Mouse (Mus musculus) myocyte (in vitro differentiated cells): ENCODE measurements around the gene Dmac1. TPM values are rescaled to one million over a fixed set of nuclear protein-coding genes. Genes with fewer than 3 reads are reported as not detected.

Source experiments
- H3K27me3 ChIP-seq: one replicate; pipeline ENCODE4 v1.6.1; 2011; ENCODE audit not compliant: control insufficient read depth, insufficient read depth, insufficient read length
- H3K36me3 ChIP-seq: one replicate; pipeline ENCODE4 v1.6.1; 2011; ENCODE audit not compliant: control insufficient read depth, insufficient read depth
- H3K4me2 ChIP-seq: one replicate; pipeline ENCODE4 v1.6.1; 2011; ENCODE audit warnings: low read depth, control low read depth
- H3K4me3 ChIP-seq: one replicate; pipeline ENCODE4 v1.5.1; 2011; ENCODE audit warnings: mild to moderate bottlenecking, control low read depth, moderate library complexity
- H3K79me2 ChIP-seq: one replicate; pipeline ENCODE4 v1.6.1; 2011; ENCODE audit not compliant: control insufficient read depth, insufficient read depth
- H3ac ChIP-seq: one replicate; pipeline ENCODE4 v1.6.1; 2011; ENCODE audit not compliant: control insufficient read depth, insufficient read length
- CEBPB ChIP-seq: IDR thresholded peaks from 2 replicates; pipeline ENCODE4 v1.6.1; 2011; ENCODE audit warnings: mild to moderate bottlenecking, moderate library complexity; ENCODE audit not compliant: poor library complexity, insufficient read depth, severe bottlenecking
- E2F4 ChIP-seq: IDR thresholded peaks from one replicate; pipeline ENCODE4 v1.6.1; 2011; ENCODE audit warnings: mild to moderate bottlenecking, control low read depth, moderate library complexity; ENCODE audit not compliant: insufficient read depth
- MAX ChIP-seq: IDR thresholded peaks from one replicate; pipeline ENCODE4 v1.6.1; 2011; ENCODE audit warnings: low read depth, mild to moderate bottlenecking, control low read depth
- MYOD1 ChIP-seq, 3 experiments: IDR thresholded peaks; one replicate each; pipeline ENCODE4 v1.6.1; 2011; ENCODE audit warnings: control low read depth in 2 of 3, low read depth in 2 of 3, mild to moderate bottlenecking in 2 of 3, moderate library complexity in 1 of 3; ENCODE audit not compliant: insufficient read length in 2 of 3, control insufficient read depth in 1 of 3
- MYOG ChIP-seq, 3 experiments: IDR thresholded peaks; one replicate each; pipeline ENCODE4 v1.6.1; 2011; ENCODE audit warnings: control low read depth in 2 of 3, low read depth in 2 of 3, mild to moderate bottlenecking in 2 of 3; ENCODE audit not compliant: insufficient read length in 2 of 3, control insufficient read depth in 1 of 3, insufficient read depth in 1 of 3
- POLR2A ChIP-seq: IDR thresholded peaks from one replicate; pipeline ENCODE4 v1.6.1; 2011; ENCODE audit warnings: low read depth, mild to moderate bottlenecking, control low read depth, moderate library complexity; ENCODE audit not compliant: insufficient read length
- POLR2AphosphoS2 ChIP-seq: IDR thresholded peaks from one replicate; pipeline ENCODE4 v1.6.1; 2011; ENCODE audit warnings: low read depth, control low read depth; ENCODE audit not compliant: insufficient read length
- REST ChIP-seq: IDR thresholded peaks from one replicate; pipeline ENCODE4 v1.6.1; 2011; ENCODE audit warnings: mild to moderate bottlenecking, control low read depth, moderate library complexity; ENCODE audit not compliant: insufficient read depth, insufficient read length
- SRF ChIP-seq: IDR thresholded peaks from one replicate; pipeline ENCODE4 v1.6.1; 2011; ENCODE audit warnings: low read depth; ENCODE audit not compliant: control insufficient read depth, insufficient read length
- TCF12 ChIP-seq: IDR thresholded peaks from one replicate; pipeline ENCODE4 v1.6.1; 2011; ENCODE audit warnings: mild to moderate bottlenecking, control low read depth; ENCODE audit not compliant: poor library complexity, insufficient read depth, severe bottlenecking
- TCF3 ChIP-seq: IDR thresholded peaks from one replicate; pipeline ENCODE4 v1.6.1; 2011; ENCODE audit warnings: low read depth, control low read depth; ENCODE audit not compliant: insufficient read length
- USF1 ChIP-seq: IDR thresholded peaks from one replicate; pipeline ENCODE4 v1.6.1; 2011; ENCODE audit warnings: low read depth, mild to moderate bottlenecking, control low read depth, moderate library complexity
- polyA plus RNA-seq: library from polyadenylated mRNA; unstranded; fragments of >200 nt; fragmentation: generic; extraction: Trizol; gene quantifications from one replicate; pipeline ENCODE4 v1.2.1, GENCODE M21; 2012; ENCODE audit warnings: missing spikeins

Gene Dmac1
- polyA plus RNA-seq, 1 experiment: 101 TPM

- Histone ChIP-seq H3K36me3 (no peaks in the 10 kb centered on the region), H3K4me2 (no peak overlapping the region), H3K4me3 (no peak overlapping the region), H3K79me2 (peaks cover 8% of the 10 kb centered on the region), H3ac (no peak overlapping the region), H3K27me3 (no peaks in the 10 kb centered on the region)
- TF ChIP-seq POLR2A: no peak
- no peak for TF ChIP-seq E2F4
- TF ChIP-seq MYOD1 (IDR thresholded peaks at IDR 0.05; ENCODE audit: control insufficient read depth in 1 of 3, insufficient read length in 2 of 3, low read depth in 2 of 3): no peak
- TF ChIP-seq CEBPB: no peak
- TF ChIP-seq MYOG (IDR thresholded peaks at IDR 0.05; ENCODE audit: control insufficient read depth in 1 of 3, insufficient read depth in 1 of 3, insufficient read length in 2 of 3, low read depth in 2 of 3): no peak
- TF ChIP-seq POLR2AphosphoS2: no peak
- TF ChIP-seq SRF: no peak
- TF ChIP-seq TCF3: no peak
- no peak for TF ChIP-seq MAX
- TF ChIP-seq TCF12: no peak
- TF ChIP-seq USF1: no peak
- no peak for TF ChIP-seq REST
Observed at GRCm38 (mm10) chr4:75275737-75276136, 2.4 kb downstream of the Dmac1 start.

- Histone ChIP-seq H3K4me3 (no peak overlapping the region), H3K27me3 (no peaks in the 10 kb centered on the region), H3K79me2 (no peaks in the 10 kb centered on the region), H3ac (no peak overlapping the region), H3K4me2 (no peak overlapping the region), H3K36me3 (no peaks in the 10 kb centered on the region)
- no peak for TF ChIP-seq TCF3
- no peak for TF ChIP-seq POLR2AphosphoS2
- TF ChIP-seq CEBPB: no peak
- no peak for TF ChIP-seq SRF
- no peak for TF ChIP-seq POLR2A
- TF ChIP-seq MAX: no peak
- TF ChIP-seq MYOG (IDR thresholded peaks at IDR 0.05; ENCODE audit: control insufficient read depth in 1 of 3, insufficient read depth in 1 of 3, insufficient read length in 2 of 3, low read depth in 2 of 3): no peak
- TF ChIP-seq TCF12: no peak
- TF ChIP-seq MYOD1 (IDR thresholded peaks at IDR 0.05; ENCODE audit: control insufficient read depth in 1 of 3, insufficient read length in 2 of 3, low read depth in 2 of 3): no peak
- no peak for TF ChIP-seq REST
- TF ChIP-seq E2F4: no peak
Observed at GRCm38 (mm10) chr4:75267866-75268265, 10.2 kb downstream of the Dmac1 start.

- no peaks in the 10 kb centered on the region for H3K27me3 ChIP-seq
- no peaks in the 10 kb centered on the region for H3K36me3 ChIP-seq
- no peak for TF ChIP-seq TCF12
- no peak for TF ChIP-seq MAX
- no peak for TF ChIP-seq E2F4
- TF ChIP-seq TCF3: no peak
- H3K79me2 ChIP-seq: no peaks in the 10 kb centered on the region
- H3ac ChIP-seq: no peak overlapping the region
- H3K4me3 ChIP-seq: no peak overlapping the region
- H3K4me2 ChIP-seq: no peak overlapping the region
Observed at GRCm38 (mm10) chr4:75266773-75267550, 11.1 kb downstream of the Dmac1 start.

GRCm38 (mm10) chr4:75264219-75264618, 13.9 kb downstream of the Dmac1 start:
- H3K4me2 ChIP-seq: no peak overlapping the region
- H3ac ChIP-seq: no peak overlapping the region
- H3K4me3 ChIP-seq: no peak overlapping the region
- TF ChIP-seq POLR2AphosphoS2 (no peak), MYOD1 (IDR thresholded peaks at IDR 0.05; ENCODE audit: control insufficient read depth in 1 of 3, insufficient read length in 2 of 3, low read depth in 2 of 3) (no peak), E2F4 (no peak), TCF3 (no peak), CEBPB (no peak), REST (no peak), USF1 (no peak), MYOG (IDR thresholded peaks at IDR 0.05; ENCODE audit: control insufficient read depth in 1 of 3, insufficient read depth in 1 of 3, insufficient read length in 2 of 3, low read depth in 2 of 3) (no peak), MAX (no peak), POLR2A (no peak), SRF (no peak), TCF12 (no peak)
- H3K79me2 ChIP-seq: no peaks in the 10 kb centered on the region
- H3K27me3 ChIP-seq: no peaks in the 10 kb centered on the region
- no peaks in the 10 kb centered on the region for H3K36me3 ChIP-seq
